Mouse (Mus musculus) heart, postnatal 10 days (tissue): ENCODE data around the gene Nvl. TPM values are rescaled to one million over a fixed set of nuclear protein-coding genes. Genes with fewer than 3 reads are reported as not detected.

Experiments used
- DNase-seq, 2 experiments: peaks; one replicate each; pipeline ENCODE4 v3.0.0; 2021
- intact Hi-C: fragments of 180-260 bp; cut with DNase I; formaldehyde crosslinking; loops from one replicate; pipeline ENCODE4 v1.15.1; 2025
- total RNA-seq, 2 experiments: library from RNA; stranded (reverse); gene quantifications; 2 replicates each; pipeline ENCODE4 v1.2.3; 2021

Gene Nvl
- total RNA-seq = 10 to 100 TPM; 10.4 to 10.6 TPM

- intact Hi-C loops = no loop called here
- peak; percentile 96 for DNase-seq
These were observed at the start of gene Nvl, which contains the start of gene Cnih4 for GRCm38 (mm10) chr1:181143950-181144836. Gene Nvl (minus strand): TSS chr1:181144204. Gene Cnih4 (plus strand): TSS chr1:181144693.

GRCm38 (mm10) chr1:181188925-181189324 lies 44.9 kb upstream of the Nvl start:
- DNase-seq = no peak
- intact Hi-C loops = no loop called here

- intact Hi-C loops = no loop called here
- DNase-seq = no peak
These were observed 26.2 kb upstream of the Nvl start for GRCm38 (mm10) chr1:181170210-181170609.

GRCm38 (mm10) chr1:181168377-181168776 lies 24.4 kb upstream of the Nvl start:
- intact Hi-C loops = no loop called here
- no peak for DNase-seq

- no peak for DNase-seq
- intact Hi-C loops = no loop called here
These were observed 23.8 kb upstream of the Nvl start for GRCm38 (mm10) chr1:181167816-181168215.

- no peak for DNase-seq
- intact Hi-C loops = no loop called here
These were observed 7.5 kb upstream of the Nvl start for GRCm38 (mm10) chr1:181151541-181151940.

GRCm38 (mm10) chr1:181150827-181151534 lies 7.0 kb upstream of the Nvl start:
- DNase-seq = peak; percentile 94 to 95
- intact Hi-C loops = no loop called here

- intact Hi-C loops = no loop called here
- DNase-seq = no peak
These were observed 6.4 kb upstream of the Nvl start for GRCm38 (mm10) chr1:181150431-181150826.

- intact Hi-C loops = no loop called here
- DNase-seq = no peak
These were observed 5.5 kb upstream of the Nvl start for GRCm38 (mm10) chr1:181149373-181150017.

- intact Hi-C loops = no loop called here
- DNase-seq = no peak
These were observed 4.5 kb upstream of the Nvl start for GRCm38 (mm10) chr1:181148540-181148939.

GRCm38 (mm10) chr1:181146187-181146586 lies 2.2 kb upstream of the Nvl start:
- DNase-seq = no peak
- intact Hi-C loops = no loop called here

- DNase-seq = peak; percentile 12 to 20
- intact Hi-C loops = no loop called here
These were observed 962 bp upstream of the Nvl start for GRCm38 (mm10) chr1:181144966-181145365.

GRCm38 (mm10) chr1:181143609-181143949 lies 425 bp downstream of the Nvl start:
- intact Hi-C loops = no loop called here
- DNase-seq = no peak

GRCm38 (mm10) chr1:181138730-181139129 lies 5.3 kb downstream of the Nvl start:
- intact Hi-C loops = no loop called here
- no peak for DNase-seq

GRCm38 (mm10) chr1:181131915-181132314 lies 12.1 kb downstream of the Nvl start:
- intact Hi-C loops = no loop called here
- DNase-seq = no peak

- DNase-seq = no peak
These were observed 17.2 kb downstream of the Nvl start for GRCm38 (mm10) chr1:181126766-181127165.

GRCm38 (mm10) chr1:181125916-181126315 lies 18.1 kb downstream of the Nvl start:
- intact Hi-C loops = no loop called here
- no peak for DNase-seq

More at GRCm38 (mm10) chr1:181126766-181127165, 17.2 kb downstream of the Nvl start:
- intact Hi-C loops = no loop called here

GRCm38 (mm10) chr1:181124145-181124544 lies 19.9 kb downstream of the Nvl start:
- no peak for DNase-seq
- intact Hi-C loops = no loop called here

- intact Hi-C loops = no loop called here
- no peak for DNase-seq
These were observed 26.9 kb downstream of the Nvl start for GRCm38 (mm10) chr1:181117112-181117511.

GRCm38 (mm10) chr1:181090048-181090447 lies 54.0 kb downstream of the Nvl start:
- no peak for DNase-seq
- intact Hi-C loops = no loop called here

GRCm38 (mm10) chr1:181084021-181084420 lies 60.0 kb downstream of the Nvl start:
- intact Hi-C loops = no loop called here

More at GRCm38 (mm10) chr1:181084021-181084420, 60.0 kb downstream of the Nvl start:
- peak; percentile 14 to 22 for DNase-seq
